ENCODE assay signal across 8 mouse cellular contexts in the genomic region with DNA sequence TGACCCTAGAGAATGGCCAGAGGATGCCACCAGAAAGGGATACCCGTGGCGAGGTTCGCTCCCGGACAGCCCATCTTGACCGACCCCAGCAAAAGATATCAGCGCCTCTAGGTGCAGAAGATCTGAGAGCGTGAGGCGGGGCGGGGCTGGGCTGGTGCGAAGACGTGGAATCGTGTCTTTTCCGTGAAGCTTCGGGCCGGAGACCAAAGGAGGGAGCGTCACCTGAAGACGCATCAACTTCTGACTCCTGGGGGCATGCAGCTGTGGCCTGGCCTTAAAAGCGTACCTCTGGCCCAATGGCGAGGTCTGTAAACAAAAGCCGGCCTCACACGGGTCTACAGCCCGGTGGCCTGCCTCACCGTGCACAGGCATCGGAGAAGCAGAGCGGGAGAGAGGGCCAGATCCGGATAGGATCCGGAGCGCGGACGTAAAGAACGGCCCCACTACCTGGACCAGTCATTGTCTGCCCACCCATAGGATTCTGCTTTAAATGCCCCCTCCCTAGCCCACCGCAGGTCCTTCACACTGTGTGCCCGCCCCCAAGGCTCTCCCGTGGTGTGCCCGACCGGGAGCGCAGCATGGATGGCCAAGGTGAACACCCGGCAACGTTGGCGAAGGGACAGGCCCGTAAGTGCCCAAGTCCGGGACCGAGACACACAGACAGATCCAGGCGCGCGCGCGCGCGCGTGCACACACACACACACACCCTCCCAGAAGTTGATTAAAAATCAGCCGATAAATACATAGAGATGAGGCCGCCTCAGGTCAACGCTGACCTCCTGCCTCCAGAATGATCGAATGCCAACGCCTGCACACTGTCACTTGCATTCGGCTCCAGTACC. TPM values are rescaled to one million over a fixed set of nuclear protein-coding genes. Genes with fewer than 3 reads are reported as not detected.
DNase-seq lines count a peak whose midpoint lies in the region; ATAC-seq and TF ChIP-seq lines count a peak whose summit lies in the region.

No protein-coding gene starts in this region.

- TF ChIP-seq POLR2A in embryonic fibroblast, embryonic 13.5 days (IDR thresholded peaks at IDR 0.05; ENCODE audit: low read depth, low read length): no peak

- H3K27me3 ChIP-seq in hindbrain, embryonic 12.5 days: no peaks in the 10 kb centered on the region

- in situ Hi-C loops in ES-E14 (cut with MboI; ENCODE audit: low sequenced_read_pairs in 2 of 2, unreplicated experiment in 2 of 2): no loop called here

- peak; percentile 26 for ATAC-seq in hindbrain, embryonic 12.5 days (ENCODE audit: low FRiP score)

- no peaks in the 10 kb centered on the region for H3K36me3 ChIP-seq in ES-E14 (ENCODE audit: control insufficient read depth, insufficient read depth, low read length, poor library complexity, severe bottlenecking)
- H3K36me3 ChIP-seq in hindbrain, embryonic 12.5 days: peaks cover 2% of the 10 kb centered on the region; the same call in 1 of the 2 replicates

- peak overlapping the region; percentile 76 to 98 for H3K4me3 ChIP-seq in ES-E14 (ENCODE audit: insufficient read depth in 1 of 2, low read depth in 1 of 2, low read length in 2 of 2, poor library complexity in 1 of 2, severe bottlenecking in 1 of 2)
- peak overlapping the region; percentile 53 for H3K4me3 ChIP-seq in embryonic fibroblast, embryonic 13.5 days (ENCODE audit: insufficient read depth, low read length)
- peak overlapping the region; percentile 76 for H3K4me3 ChIP-seq in hindbrain, embryonic 12.5 days

- no peak overlapping the region for H3K27ac ChIP-seq in ES-E14 (ENCODE audit: insufficient read depth, low read depth, low read length, poor library complexity, severe bottlenecking)
- no peak overlapping the region for H3K27ac ChIP-seq in embryonic fibroblast, embryonic 13.5 days (ENCODE audit: insufficient read depth, low read length)
- peak overlapping the region; percentile 94 for H3K27ac ChIP-seq in hindbrain, embryonic 12.5 days

- WGBS in hindbrain, embryonic 12.5 days: under 1% methylated on average over 57 of the region's 57 CpGs

- peak overlapping the region; percentile 59 for H3K4me2 ChIP-seq in hindbrain, embryonic 12.5 days (replicated peaks)

- H3K9me3 ChIP-seq in ES-E14 (ENCODE audit: control insufficient read depth, insufficient read depth, low read depth, low read length): no peaks in the 10 kb centered on the region
- no peaks in the 10 kb centered on the region for H3K9me3 ChIP-seq in hindbrain, embryonic 12.5 days (replicated peaks)

- H3K9ac ChIP-seq in ES-E14 (ENCODE audit: insufficient read depth, low read depth, low read length, poor library complexity, severe bottlenecking): peak overlapping the region; percentile 74
- peak overlapping the region; percentile 82 for H3K9ac ChIP-seq in hindbrain, embryonic 12.5 days

- no peak for TF ChIP-seq CTCF in embryonic fibroblast, embryonic 13.5 days (IDR thresholded peaks at IDR 0.05; ENCODE audit: borderline replicate concordance, insufficient read depth, low read length)

- no peak for DNase-seq in ES-E14 (ENCODE audit: low read depth, low spot score)
- DNase-seq in brain, embryonic 18.5 days (ENCODE audit: low read depth, low spot score): peak; percentile 40
- peak; percentile 32 to 49 for DNase-seq in layer of hippocampus, postnatal 25 days (ENCODE audit: extremely low spot score in 1 of 2, low spot score in 1 of 2)
- DNase-seq in lung, postnatal 10 days: peak; percentile 27
- DNase-seq in right cerebral cortex, adult 2 months (ENCODE audit: low spot score in 2 of 2): peak; percentile 49 to 64
- DNase-seq in yolk sac, embryonic 10.5 days (ENCODE audit: low spot score): peak; percentile 36

- peaks cover 11 to 17% of the 10 kb centered on the region in 2 experiments; a peak in 3 of 4 replicates for H3K4me1 ChIP-seq in ES-E14 (ENCODE audit: control insufficient read depth in 2 of 2, insufficient read depth in 2 of 2, low read length in 2 of 2, poor library complexity in 1 of 2)
- H3K4me1 ChIP-seq in embryonic fibroblast, embryonic 13.5 days (ENCODE audit: control insufficient read depth, insufficient read depth, low read length): no peaks in the 10 kb centered on the region
- H3K4me1 ChIP-seq in hindbrain, embryonic 12.5 days: peaks cover 37% of the 10 kb centered on the region

TF ChIP-seq in ES-E14, 5 proteins besides CTCF, POLR2A, EP300 and RAD21:
- TF ChIP-seq ZNF384 (IDR thresholded peaks at IDR 0.05; ENCODE audit: low read depth, low read length): no peak
- TF ChIP-seq MAFK (IDR thresholded peaks at IDR 0.05; ENCODE audit: insufficient read depth, low read depth, low read length): no peak
- no peak for TF ChIP-seq HCFC1 (IDR thresholded peaks at IDR 0.05; ENCODE audit: borderline replicate concordance, insufficient read depth, low read length)
- TF ChIP-seq CHD2 (IDR thresholded peaks at IDR 0.05; ENCODE audit: low read depth, low read length): no peak
- TF ChIP-seq ZC3H11A (IDR thresholded peaks at IDR 0.05; ENCODE audit: borderline replicate concordance, low read depth, low read length): no peak

RNA-seq across cellular contexts. Expression of a gene that starts 0.8 kb away (rescaled TPM):
- 15.7 and 22.9 TPM in 2 replicates for total RNA-seq in ES-E14 (2012; rRNA removed)
- 17.8 and 18.6 TPM in 2 replicates for polyA plus RNA-seq in embryonic fibroblast, embryonic 13.5 days (2011; ENCODE audit: insufficient read length, low read depth, missing spikeins)
- 25.7 and 28.2 TPM in 2 replicates for polyA plus RNA-seq in hindbrain, embryonic 12.5 days (2016; fragmentation: Nextera tagmentation; extraction: Ambion mirVana)
- 100 to 1,000 TPM in 1 of 2 experiments, 10 to 100 TPM in 1; 93.4 to 114 TPM for total RNA-seq in layer of hippocampus, postnatal 25 days (2021)
